Mouse (Mus musculus) right cerebral cortex, postnatal 25 days (tissue): ENCODE results near the gene Pfdn6.
"Not testable (repeated sequence)": the region's sequence is repeated elsewhere in the genome, so short reads cannot be mapped to it uniquely, and the experiment has no call there.

Experiments
- DNase-seq: peaks from one replicate; pipeline ENCODE4 v3.0.0; 2022

Gene Pfdn6

DNA sequence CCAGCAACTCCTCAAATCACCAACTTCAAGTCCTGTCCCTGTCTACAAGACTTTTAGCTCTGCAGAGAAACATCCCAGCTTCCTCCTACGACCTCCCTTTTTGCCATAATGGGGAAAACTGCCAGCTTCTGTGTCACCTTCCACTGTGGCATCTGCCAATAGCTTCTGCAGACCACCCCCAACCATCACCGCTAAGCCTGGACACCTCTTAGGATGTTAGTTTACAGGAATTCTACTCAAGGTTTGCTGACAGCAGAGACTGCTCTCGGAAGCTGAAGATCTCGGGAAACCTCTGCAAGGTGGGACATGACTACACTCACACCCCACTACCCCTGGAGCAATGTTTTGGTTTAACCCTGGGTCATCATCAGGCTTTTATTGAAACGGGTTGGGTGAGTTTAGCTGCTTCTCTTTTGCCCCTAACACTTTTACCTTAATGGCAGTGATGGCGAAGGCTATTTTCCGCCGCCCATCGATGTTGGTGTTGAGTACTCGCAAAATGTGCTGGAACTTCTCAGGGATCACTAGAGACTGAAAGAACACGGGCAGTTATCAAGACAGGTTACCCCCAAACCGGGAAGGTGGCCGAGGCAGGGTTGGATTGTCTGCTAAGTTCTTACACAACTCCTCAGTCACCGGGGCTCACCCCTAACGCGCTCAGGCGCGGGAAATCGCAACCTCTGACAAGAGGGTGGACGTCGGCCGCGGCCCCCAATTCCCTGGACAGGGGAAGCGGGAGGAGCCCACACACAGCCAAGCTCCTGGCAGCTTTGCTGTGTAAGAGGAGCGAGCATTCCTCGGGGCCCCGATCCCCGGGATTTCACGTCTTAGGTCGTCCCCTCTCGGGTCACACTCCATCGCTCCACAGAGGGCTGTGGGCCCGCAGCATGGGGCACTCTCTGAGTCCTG is 14.8 kb upstream of the Pfdn6 start:
- peak; percentile 38 for DNase-seq

DNA sequence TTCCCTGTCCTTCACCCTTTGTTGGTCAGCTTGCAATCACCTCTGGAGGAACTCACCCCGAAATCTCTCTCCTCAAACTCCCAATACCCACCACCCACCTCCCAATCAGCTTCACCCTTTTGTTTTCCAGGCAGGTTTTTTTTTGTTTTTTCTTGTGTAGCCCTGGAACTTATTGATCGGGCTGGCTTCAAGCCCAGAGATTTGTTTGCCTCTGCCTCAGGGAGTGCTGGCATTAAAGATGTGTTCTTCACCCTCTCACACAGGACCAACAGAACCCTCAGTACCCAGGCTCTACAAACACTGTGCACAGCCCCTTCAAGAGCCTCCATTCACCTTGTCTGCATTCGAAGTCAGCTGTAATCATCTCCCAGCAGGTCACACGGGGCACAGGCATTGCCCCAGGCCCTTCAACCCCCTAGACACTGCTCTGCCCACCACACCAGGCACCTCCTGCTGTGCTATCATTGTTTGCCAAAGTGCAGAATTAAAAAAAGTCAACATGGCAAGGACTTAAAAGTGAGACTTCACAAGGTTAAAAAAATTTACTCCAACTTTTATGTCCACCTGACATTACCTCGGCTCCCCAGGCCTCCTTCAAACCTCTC is 13.9 kb upstream of the Pfdn6 start:
- DNase-seq, result no peak

DNA sequence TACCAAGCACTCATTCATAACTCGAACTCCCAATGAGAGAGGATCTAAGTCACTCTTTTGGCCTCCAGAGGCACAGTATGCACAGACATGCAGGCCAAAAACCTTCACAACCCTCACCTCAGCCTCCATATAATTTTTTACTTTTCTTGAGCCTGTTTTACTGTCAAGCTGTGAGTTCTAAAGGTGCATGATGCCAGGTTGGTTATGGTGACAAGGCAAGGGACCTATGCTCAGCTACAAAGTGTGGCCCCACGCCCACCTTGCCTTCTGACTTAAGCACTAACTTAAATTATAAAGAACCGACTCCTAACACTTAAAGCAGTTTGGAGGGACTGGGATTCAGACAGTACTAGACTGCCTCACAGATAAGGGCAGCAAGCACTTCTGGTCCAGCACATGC is 13.2 kb upstream of the Pfdn6 start:
- DNase-seq, result no peak

DNA sequence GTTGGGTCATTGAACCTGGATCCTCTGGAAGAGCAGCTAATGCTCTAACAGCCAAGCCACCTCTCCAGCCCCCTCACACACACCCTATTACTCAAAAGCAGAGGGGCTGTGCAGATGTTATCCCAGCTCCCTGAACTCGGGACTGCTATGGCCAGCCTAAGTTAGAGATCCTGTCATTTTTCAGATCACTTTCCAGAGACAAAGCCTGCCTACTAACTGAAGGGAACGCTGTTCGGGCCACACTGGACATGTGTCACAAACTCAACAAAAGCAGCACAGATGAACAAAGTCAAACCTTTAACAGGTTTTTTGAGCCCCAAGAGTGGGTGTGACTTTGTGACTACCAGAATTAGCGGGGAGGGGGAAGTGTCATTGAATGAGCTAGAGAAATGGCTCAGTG is 12.7 kb upstream of the Pfdn6 start:
- DNase-seq, result no peak

DNA sequence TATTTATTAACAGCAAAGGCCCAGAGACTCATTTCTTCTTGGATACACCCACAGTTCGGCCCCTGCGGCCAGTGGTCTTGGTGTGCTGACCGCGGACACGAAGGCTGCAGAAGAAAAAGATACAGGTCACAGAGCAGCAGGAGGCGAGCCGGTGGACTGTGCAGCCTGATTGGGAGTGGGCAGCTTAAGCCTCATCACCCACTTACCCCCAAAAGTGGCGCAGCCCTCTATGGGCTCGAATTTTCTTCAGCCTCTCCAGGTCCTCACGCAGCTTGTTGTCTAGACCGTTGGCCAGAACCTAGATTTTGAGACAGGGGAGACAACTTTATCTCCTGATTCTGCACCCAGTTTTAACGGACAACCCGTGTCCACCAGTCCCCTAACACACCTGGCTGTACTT is 11.9 kb upstream of the Pfdn6 start:
- not testable (repeated sequence) for DNase-seq

DNA sequence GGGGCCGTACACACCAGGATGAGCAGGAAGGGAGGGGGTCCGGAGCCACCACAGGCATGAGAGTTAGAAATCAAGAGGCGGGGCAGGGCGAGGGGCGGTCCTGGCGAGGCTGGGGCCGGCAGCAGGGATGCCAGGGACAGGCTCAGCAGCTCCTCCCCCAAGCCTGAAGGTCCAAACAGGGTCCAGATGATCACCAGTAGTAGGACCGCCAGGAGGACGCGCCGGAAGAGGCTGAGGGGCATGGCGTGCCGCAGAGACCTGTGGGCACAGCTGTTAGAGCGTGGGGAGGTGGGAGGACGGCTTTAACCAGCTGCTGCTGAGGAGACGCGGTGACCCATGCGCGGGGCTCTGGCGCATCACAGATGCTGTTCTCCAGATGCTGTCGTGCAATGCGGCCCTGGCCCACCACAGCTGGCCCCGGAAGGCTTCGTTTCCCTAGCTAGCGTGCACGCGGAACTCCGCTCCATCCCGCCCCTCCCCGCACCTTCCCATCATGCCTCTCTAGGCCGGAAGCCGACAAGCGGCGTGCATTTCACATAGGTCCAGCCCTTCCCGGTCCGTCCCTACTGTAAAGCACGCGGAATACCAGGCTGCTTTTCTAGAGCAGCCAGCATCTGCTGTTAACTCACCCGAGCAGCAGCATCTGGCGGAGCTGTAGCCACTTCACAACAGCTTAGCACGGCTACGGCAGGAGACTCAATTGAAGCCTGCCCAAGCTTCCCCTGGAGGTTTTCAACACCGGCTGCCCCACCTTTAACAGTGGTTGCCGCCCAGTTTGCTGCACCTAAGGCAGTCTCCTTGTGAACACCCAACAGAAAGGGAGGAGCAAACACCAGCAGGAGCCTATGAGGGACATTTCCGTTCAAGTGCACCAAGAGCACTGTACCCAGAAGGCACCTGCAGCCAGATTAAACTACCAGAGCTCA is 11.1 kb upstream of the Pfdn6 start, which contains the start of gene B3galt4:
Gene B3galt4, minus strand, starts transcription at position 468 of the 926 bp plus-strand sequence.
- DNase-seq, result peak; percentile 78

DNA sequence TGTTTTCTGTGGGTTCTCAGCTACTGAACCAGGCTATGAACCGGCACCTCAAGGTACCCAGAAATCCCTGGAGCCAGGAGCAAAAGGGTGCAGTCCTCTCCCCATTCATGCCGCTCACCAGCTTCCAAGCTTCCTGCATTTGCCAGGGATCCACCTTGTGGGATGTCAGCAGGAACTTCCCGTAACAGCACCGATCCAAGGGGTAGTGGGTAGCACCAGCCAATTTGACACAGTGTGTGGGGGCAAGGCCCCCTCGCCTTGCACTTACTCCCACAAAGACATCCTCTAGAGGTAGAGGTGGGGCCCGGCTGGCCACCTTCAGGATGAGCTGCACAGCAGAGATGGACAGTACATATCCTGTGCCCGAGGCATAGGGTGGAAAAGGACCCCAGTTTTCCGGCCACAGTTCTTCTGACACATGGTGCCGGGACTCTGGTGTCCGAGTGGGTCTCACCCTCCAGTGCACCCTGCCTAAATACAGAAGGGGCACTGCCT is 10.0 kb upstream of the Pfdn6 start:
- no peak for DNase-seq

DNA sequence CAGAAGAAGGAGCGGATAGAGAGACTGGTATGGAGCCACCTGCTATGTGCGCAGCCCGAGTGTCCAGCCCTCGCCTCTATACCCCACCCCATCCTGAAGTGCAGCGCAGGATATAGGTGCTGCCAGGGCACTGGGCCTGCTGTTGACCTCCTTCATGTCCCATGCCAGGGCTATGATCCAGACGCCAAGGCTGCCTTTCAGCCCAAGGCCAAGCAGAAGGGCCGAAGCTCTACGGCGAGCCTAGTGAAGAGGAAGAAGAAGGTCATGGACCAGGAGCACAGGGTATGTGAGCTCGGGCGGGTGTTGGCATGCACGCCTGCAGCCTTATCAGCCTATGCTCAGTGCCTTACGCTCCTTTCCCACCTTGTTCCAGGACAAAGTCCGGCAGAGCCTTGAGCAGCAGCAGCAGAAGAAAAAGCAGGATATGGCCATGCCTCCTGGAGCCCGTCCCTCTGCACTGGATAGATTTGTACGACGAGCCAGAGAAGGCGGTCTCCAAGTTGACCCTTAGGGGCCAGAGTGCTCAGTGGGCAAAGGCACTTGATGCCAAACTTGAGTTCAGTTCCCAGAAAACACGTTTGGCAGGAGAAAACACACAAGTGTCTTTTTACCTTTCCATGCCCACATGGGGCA is 8.9 kb upstream of the Pfdn6 start:
- DNase-seq, result no peak

DNA sequence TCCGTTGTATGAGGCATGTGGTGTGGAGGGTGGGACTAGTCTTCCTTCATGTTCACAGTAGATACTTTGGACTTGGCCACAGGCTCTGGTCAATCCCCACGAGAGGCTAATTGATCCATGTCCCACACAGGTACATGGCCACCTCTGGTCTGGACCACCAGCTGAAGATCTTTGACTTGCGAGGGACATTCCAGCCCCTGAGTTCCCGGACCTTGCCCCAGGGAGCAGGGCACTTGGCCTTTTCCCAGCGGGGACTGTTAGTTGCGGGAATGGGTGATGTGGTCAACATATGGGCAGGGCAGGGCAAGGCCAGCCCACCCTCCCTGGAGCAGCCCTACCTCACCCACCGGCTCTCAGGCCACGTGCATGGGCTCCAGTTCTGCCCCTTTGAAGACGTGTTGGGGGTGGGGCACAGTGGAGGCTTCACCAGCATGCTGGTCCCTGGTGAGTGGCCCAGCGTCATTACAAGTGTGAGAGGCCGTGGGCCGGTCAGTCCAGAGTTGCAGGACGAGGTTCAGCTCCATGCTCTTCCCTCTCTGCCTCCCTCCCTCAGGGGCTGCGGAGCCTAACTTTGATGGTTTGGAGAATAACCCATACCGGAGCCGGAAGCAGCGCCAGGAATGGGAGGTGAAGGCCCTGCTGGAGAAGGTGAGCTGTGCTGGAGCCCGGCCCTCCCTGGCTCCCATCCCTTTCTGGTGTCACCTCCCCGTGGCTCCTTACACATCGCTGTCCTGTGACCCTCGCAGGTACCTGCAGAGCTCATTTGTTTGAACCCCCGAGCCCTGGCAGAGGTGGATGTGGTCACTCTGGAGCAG is 8.2 kb upstream of the Pfdn6 start:
- no peak for DNase-seq

DNA sequence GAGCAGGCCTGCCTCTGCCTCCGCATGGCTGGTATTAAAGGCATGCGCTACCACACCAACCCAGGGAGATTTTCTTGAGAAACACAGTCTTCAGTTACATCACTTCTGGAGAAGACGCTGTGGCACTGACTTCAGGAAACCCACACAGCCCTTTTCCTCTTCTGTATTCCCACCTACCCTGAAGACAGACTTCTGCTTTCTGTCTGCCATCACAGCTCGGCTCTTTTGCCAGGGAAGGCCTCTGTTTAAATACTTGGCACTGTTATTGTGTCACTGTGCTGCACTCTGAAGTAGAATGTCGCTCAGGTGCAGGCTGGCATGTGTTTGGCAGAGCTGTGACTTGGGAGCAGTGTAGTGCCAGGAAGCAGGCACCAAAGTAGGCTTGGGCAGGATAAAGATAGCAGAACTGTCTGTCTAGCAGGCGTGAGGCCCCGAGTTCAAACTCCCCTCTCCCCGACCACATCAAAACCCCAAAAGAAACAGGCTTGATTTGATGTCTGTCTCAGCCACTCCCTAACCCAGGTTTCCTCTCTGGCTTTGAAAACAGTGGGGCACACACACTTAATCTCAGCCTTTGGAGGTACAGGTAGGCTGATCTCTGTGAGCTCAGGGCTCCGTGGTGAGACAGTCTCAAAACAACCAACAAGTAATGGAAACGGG is 7.4 kb upstream of the Pfdn6 start:
- DNase-seq, result no peak

DNA sequence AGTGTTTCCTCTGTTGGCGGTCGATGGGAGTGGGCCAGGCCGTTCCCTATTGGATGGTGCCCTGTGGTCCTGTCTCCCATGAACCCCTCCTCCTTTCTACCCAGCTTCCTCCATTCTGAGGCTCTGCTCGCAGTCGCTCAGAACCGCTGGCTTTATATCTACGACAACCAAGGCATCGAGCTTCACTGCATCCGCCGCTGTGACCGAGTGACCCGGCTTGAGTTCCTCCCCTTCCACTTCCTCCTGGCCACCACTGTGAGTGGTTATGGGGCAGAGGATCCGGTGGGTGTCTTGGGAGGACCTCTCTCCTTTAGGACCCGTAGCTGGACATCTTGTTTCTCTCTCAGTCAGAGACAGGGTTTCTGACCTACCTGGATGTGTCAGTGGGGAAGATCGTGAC is 3.3 kb upstream of the Pfdn6 start:
- DNase-seq, result no peak

DNA sequence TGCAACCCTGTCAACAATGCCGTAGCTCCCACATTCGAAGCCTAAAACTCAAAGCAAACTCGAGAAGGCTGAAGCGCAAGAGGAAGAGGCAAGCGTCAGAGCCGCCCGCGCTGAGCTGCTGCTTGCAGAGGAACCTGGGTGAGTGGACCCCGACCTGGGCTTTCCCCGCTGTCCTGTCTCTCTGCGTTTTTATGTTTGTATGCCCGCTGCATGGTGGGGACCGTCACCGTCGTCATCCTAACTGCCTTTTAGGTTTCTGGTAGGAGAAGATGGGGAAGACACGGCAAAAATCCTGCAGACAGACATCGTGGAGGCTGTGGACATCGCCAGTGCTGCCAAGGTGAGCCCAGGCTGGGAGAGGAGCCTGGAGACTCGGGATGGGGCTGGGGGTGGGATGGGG is 1.2 kb upstream of the Pfdn6 start:
- DNase-seq, result no peak

DNA sequence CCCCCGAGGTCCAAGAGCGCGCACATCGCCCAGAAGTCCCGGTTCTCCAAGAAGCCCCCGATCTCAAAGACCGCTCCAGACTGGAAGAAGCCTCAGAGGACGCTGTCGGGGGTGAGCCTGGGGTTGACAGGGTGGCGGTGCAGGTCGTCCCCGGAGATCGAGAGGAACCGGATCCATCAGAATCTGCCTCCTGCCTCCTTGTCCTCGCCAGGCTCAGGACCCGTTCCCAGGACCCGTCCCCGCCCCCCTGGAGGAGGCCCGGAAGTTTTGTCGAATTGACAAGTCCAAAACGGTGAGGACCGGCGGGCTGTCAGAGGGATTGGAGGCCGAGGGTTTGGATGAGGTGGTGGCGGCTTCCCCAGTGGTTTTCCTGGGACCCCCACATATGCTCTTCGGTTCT is 838 bp upstream of the Pfdn6 start:
- DNase-seq, result no peak

DNA sequence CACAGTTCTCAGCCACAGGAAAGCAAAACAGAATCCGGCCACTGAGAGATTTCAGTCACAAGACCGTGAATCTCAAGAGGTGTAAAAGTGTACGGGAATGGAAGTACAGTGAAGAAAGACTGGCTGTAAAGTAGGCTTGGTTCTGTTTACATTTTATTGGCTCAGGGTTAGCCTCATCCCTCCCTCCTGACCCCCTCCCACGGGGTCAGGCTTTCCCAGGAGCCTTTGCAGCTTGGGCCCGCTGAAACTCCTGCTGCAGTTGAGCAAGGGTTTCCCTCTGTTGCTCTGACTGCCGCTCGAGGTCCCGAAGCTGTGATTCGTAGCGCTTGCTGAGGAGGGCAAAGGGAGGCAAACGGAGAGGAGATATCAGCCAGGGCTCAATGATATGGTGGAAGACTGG is 1.4 kb downstream of the Pfdn6 start:
- DNase-seq, result no peak

DNA sequence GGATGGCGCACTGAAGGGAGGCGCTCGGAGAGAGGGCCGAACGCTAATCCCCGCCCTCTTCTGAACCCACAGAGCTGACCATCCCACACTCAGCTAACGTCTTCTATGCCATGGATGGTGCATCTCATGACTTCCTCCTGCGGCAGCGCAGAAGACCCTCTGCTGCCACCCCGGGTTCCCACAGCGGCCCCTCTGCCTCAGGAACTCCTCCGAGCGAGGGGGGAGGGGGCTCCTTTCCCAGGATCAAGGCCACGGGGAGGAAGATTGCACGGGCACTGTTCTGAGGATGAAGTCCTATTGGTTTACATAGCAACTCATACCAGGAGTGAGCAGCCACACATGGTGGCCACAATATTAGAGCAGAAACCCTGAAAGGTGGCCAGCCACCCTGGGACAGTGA is 3.1 kb downstream of the Pfdn6 start:
- DNase-seq, result no peak

DNA sequence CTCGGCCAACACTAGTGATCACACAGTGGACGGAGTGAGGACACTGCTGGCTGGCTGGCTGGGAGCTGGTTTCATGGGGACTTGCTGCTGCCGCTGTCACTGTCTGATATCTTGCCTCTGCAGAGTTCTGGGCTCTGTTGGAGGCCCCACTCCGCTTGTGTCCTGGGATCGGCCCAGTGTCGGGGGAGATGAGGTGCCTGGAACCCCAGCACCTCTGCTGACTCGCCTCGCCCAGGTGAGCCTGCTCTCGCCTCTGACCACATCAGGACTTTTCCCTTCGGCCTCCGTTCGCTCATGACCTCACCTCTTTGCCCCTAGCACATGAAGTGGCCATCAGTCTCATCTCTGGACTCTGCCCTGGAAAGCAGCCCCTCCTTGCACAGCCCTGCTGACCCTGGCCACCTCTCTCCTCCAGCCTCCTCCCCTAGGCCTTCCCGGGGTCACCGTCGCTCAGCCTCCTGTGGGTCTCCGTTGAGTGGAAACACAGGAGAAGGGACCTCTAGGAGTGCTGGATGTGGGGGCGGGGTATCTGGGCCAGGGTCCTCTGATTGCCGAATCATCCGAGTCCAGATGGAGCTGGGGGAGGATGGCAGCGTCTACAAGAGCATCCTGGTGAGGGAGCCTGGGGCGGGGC is 4.6 kb downstream of the Pfdn6 start:
- no peak for DNase-seq

DNA sequence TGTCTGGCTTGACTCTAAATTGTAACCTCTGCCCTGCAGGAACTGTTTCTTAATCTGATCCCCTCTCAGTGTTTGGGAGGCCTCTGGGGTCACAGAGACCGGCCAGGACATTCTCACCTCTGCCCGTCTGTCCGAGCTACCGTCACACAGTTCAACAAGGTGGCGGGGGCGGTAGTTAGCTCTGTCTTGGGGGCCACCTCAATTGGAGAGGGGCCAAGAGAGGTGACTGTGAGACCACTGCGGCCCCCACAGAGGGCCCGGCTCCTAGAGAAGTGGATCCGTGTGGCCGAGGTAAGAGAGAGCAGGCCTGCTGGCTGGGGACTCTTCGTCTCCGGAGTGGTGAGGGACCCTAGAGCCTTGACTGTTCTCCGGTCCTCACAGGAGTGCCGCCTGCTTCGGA is 7.2 kb downstream of the Pfdn6 start:
- no peak for DNase-seq

DNA sequence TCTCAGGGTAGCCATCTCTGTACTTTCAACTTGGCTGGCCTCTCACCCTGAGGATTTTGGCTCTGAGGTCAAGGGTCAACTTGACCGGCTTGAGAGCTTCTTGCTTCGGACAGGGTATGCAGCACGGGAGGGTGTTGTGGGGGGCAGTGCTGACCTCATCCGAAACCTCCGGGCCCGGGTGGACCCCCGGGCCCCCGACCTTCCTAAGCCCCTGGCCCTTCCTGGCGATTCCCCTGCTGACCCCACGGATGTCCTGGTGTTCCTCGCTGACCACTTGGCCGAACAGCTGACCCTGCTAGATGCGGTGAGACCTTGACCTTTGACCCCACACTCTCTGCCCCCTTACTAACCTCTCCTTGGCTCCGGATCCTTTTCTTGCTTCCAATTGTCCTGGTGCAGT is 7.7 kb downstream of the Pfdn6 start:
- DNase-seq, result no peak

DNA sequence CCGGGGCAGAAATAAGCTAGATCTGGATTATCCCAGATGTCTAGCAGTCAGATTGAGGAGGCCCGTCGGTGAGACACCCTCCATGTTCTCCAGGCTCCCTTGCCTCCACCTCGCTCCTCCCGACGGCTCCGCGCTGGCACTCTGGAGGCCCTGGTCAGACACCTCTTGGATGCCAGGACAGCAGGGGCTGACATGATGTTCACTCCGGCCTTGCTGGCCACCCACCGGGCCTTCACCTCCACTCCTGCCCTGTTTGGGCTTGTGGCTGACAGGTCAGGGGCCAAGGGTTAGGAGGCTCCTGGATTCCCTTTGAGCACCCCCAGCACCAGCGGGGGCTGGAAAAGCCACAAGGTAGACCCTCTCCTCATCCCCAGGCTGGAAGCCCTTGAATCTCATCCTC is 8.2 kb downstream of the Pfdn6 start:
- DNase-seq, result no peak

DNA sequence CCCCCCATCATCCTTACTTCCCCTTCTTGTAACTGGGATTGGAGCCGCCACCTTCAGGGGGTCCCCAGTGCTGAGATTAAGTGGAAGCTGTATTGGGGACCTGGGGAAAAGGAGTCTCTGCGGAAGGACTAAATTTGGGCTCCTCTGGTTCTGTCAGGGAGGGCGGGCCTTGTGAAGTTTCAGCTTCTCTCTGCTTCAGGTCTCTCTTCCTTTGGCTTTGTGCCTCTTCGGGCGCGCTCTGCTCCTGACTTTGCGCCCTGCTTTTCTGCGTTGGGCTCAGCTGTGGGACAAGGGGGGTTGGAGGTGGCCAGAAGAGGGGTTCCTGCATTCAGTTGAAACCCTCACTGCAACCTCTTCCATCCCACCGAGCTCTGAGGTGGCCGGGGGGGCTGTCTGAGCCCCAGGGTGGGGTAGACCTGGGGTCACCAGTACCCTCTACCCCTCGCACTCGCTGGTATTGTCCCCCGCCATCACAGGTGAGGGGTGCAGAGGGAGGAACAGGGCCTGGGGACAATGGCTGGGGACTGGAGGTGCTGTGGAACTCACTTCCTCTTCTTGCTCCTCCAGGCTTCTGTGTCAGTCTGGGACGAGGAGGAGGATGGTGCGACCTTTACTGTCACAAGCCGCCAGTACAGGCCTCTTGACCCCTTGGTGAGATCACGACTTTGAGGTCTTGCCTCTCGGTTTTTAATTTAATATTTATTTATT is 8.8 kb downstream of the Pfdn6 start:
- no peak for DNase-seq
